Mouse (Mus musculus) CH12F3 (cell line): Measurements from ENCODE around the gene Olfr943.

Experiments used
- in situ Hi-C: fragments of 300-500 bp; cut with MboI; formaldehyde crosslinking; loops from 2 replicates; pipeline ENCODE4 v1.14.3; 2020; ENCODE audit warnings: low sequenced_read_pairs

Gene Olfr943

GRCm38 (mm10) chr9:39166004-39166403, at the start of gene Olfr943:
Olfr943 (plus strand) TSS chr9:39166304.
- in situ Hi-C loops, result no loop called here

GRCm38 (mm10) chr9:39127326-39127725, 38.8 kb upstream of the Olfr943 start:
- in situ Hi-C loops, result no loop called here

- in situ Hi-C loops, result no loop called here
Measured at GRCm38 (mm10) chr9:39127831-39128230, 38.3 kb upstream of the Olfr943 start, which contains the start of gene Olfr27. Olfr27 (plus strand) TSS chr9:39128131.

- in situ Hi-C loops, result no loop called here
Measured at GRCm38 (mm10) chr9:39152401-39152800, 13.7 kb upstream of the Olfr943 start.

- in situ Hi-C loops, result no loop called here
Measured at GRCm38 (mm10) chr9:39201620-39202019, 35.5 kb downstream of the Olfr943 start, which contains the start of gene Olfr944. Olfr944 (plus strand) TSS chr9:39201920.
